Mouse (Mus musculus): Measurements from ENCODE around the gene Lgals7. TPM values are rescaled to one million over a fixed set of nuclear protein-coding genes. Genes with fewer than 3 reads are reported as not detected.
"Not testable (repeated sequence)": the region's sequence is repeated elsewhere in the genome, so short reads cannot be mapped to it uniquely, and the experiment has no call there.

Gene Lgals7
- polyA plus RNA-seq, 1 experiment from 2014 or later = 1.5 TPM

DNA sequence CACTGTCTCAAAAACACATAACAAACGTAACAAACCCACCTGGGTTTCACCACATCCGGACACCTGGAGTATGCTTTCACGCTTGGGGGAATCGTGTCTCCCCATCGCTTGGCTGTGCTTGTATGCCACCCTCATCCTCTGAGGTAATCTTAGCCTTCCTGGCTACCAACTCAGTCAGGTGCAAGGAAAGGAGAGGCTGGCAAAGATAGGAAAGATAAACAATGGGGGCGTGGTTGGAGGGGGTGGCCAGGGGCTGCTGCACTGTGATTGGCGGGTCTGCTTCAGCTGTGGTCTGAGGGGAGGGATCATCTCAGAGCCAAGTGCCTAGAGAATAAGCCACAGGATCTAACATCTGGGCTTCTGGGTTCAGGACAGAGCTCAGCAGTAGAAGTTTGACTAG lies 16.0 kb downstream of the Lgals7 start:
- whole genome bisulfite sequencing = 66% methylated on average over 7 of the region's 7 CpGs
- Histone ChIP-seq H3K9ac (no peak overlapping the region), H3K4me1 (0 out of 2 replicates have a peak, but pooled peaks cover 3% of the 10 kb centered on the region), H3K27ac (replicated peaks) (no peak overlapping the region), H3K9me3 (no peaks in the 10 kb centered on the region), H3K36me3 (no peaks in the 10 kb centered on the region), H3K4me2 (no peak overlapping the region), H3K27me3 (replicated peaks) (peaks cover 6% of the 10 kb centered on the region; the same call in 1 of the 2 replicates), H3K4me3 (no peak overlapping the region)
- ATAC-seq (ENCODE audit: extremely low read depth, insufficient number of reproducible peaks, low FRiP score, low TSS enrichment) = no peak

DNA sequence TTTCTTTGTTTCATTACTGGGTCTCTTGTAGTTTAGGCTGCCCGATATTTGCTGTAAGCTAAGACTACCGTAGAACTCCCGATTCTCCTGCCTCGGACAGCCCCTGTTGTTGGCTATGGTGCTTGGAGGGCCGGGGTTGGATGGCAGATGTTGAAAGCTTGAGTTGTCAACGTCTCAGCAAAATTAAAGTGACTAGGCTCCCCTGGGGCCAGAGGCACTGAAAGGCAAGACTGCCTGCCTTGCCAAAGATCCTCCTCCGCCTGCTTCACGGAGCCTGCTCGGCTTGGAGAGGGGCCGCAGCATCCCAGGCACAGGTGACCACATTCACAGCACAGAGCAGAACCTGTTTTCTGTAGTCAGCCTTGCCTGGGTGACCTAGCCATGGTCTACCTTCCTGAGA lies 16.9 kb downstream of the Lgals7 start:
- ATAC-seq (ENCODE audit: extremely low read depth, insufficient number of reproducible peaks, low FRiP score, low TSS enrichment) = no peak
- 67% methylated on average over 10 of the region's 10 CpGs for WGBS
- Histone ChIP-seq H3K4me2 (no peak overlapping the region), H3K9ac (no peak overlapping the region), H3K4me1 (0 out of 2 replicates have a peak, but pooled peaks cover 3% of the 10 kb centered on the region), H3K36me3 (no peaks in the 10 kb centered on the region), H3K27ac (replicated peaks) (no peak overlapping the region), H3K9me3 (no peaks in the 10 kb centered on the region), H3K27me3 (replicated peaks) (peaks cover 7% of the 10 kb centered on the region; the same call in 1 of the 2 replicates), H3K4me3 (no peak overlapping the region)

DNA sequence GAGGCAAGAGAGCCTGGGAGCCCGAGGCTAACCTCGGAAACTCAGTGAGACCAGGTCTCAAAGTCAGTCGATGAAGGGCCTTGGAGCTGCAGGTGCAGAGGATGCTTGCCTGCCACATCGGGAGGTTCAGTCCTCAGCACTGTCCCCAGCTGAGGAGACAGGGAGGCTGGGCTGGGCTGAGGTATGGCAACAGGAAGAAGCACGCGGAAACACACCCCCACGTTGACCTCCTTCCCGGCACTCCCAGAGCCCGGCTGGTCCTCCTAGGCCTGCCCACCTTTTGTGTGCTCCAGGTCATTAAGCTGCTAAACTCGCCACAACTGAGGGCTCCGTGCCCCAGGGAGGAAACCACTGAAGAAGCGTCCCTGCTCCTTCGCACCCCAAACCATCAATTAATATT lies 17.5 kb downstream of the Lgals7 start, which contains the start of gene Capn12:
Gene Capn12 (plus strand): TSS at position 224 of the 400 bp plus-strand sequence.
- Histone ChIP-seq H3K4me1 (no peaks in the 10 kb centered on the region), H3K9me3 (no peaks in the 10 kb centered on the region), H3K36me3 (no peaks in the 10 kb centered on the region), H3K27ac (replicated peaks) (no peak within 1 kb of the TSS), H3K9ac (no peak within 1 kb of the TSS), H3K4me2 (no peak within 1 kb of the TSS), H3K27me3 (replicated peaks) (peaks cover 14% of the 10 kb centered on the region), H3K4me3 (no peak within 1 kb of the TSS)
- no peak for ATAC-seq (ENCODE audit: extremely low read depth, insufficient number of reproducible peaks, low FRiP score, low TSS enrichment)
- WGBS = 46% methylated on average over 13 of the region's 13 CpGs

DNA sequence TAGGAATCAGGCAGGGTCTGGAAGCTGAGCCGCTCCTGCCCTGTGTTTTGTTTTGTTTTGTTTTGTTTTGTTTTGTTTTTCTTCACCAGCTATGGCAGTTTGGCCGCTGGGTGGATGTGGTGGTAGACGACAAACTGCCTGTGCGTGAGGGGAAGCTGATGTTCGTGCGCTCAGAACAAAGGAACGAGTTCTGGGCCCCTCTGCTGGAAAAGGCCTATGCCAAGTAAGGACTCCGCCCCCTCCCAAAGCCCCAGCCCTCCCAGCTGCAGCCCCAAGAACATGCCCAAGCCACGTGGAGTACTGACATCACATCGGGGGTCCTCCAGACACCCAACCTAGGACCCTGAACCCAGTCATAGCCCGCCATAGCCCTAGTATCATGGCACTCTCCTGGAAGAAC lies 19.4 kb downstream of the Lgals7 start:
- Histone ChIP-seq H3K36me3 (no peaks in the 10 kb centered on the region), H3K9ac (no peak overlapping the region), H3K4me2 (no peak overlapping the region), H3K27ac (replicated peaks) (no peak overlapping the region), H3K4me3 (no peak overlapping the region), H3K4me1 (peaks cover under 1% of the 10 kb centered on the region; the same call in 1 of the 2 replicates), H3K27me3 (replicated peaks) (peaks cover 32% of the 10 kb centered on the region), H3K9me3 (no peaks in the 10 kb centered on the region)
- 71% methylated on average over 11 of the region's 11 CpGs for WGBS
- ATAC-seq (ENCODE audit: extremely low read depth, insufficient number of reproducible peaks, low FRiP score, low TSS enrichment) = no peak

DNA sequence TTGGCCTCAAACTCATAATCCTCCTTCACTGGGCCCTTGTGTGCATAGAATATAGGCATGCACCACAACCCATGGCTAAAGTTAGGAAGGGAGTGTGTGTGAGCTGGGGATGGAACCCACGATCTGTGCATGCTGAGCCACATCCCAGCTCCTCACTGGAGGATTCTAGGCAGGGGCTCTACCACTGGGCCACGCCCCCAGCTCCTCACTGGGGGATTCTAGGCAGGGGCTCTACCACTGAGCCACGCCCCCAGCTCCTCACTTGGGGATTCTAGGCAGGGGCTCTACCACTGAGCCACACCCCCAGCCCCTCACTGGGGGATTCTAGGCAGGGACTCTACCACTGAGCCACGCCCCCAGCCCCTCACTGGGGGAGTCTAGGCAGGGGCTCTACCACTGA lies 20.1 kb downstream of the Lgals7 start:
- peaks cover 39% of the 10 kb centered on the region for H3K27me3 ChIP-seq (replicated peaks)
- H3K9me3 ChIP-seq; ATAC-seq (ENCODE audit: extremely low read depth, insufficient number of reproducible peaks, low FRiP score, low TSS enrichment); H3K4me1 ChIP-seq; H3K4me3 ChIP-seq; H3K9ac ChIP-seq; H3K36me3 ChIP-seq; H3K27ac ChIP-seq (replicated peaks); H3K4me2 ChIP-seq: not testable (repeated sequence)
- 87% methylated on average over 4 of the region's 4 CpGs for WGBS

DNA sequence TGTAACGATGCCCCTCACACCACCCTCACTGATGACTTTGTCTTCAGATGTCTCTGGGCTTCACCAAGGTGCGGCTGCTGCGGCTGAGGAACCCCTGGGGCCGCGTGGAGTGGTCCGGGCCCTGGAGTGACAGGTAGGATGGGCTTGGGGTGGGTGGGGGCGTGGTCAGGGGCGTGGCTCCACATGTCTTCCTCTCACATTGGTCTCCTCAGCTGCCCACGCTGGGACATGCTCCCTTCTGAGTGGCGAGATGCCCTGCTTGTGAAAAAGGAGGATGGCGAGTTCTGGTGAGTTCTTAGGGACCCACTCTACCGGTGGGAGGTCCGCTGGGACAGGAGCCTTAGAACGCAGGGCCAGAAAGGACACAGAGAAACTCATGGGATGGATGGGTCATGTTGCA lies 22.8 kb downstream of the Lgals7 start:
- Histone ChIP-seq H3K9me3 (no peaks in the 10 kb centered on the region), H3K4me1 (peaks cover 21% of the 10 kb centered on the region), H3K27me3 (replicated peaks) (peaks cover 52% of the 10 kb centered on the region), H3K27ac (replicated peaks) (no peak overlapping the region), H3K36me3 (peaks cover 13% of the 10 kb centered on the region), H3K9ac (no peak overlapping the region), H3K4me2 (no peak overlapping the region), H3K4me3 (no peak overlapping the region)
- no peak for ATAC-seq (ENCODE audit: extremely low read depth, insufficient number of reproducible peaks, low FRiP score, low TSS enrichment)
- WGBS = 14% methylated on average over 14 of the region's 14 CpGs

DNA sequence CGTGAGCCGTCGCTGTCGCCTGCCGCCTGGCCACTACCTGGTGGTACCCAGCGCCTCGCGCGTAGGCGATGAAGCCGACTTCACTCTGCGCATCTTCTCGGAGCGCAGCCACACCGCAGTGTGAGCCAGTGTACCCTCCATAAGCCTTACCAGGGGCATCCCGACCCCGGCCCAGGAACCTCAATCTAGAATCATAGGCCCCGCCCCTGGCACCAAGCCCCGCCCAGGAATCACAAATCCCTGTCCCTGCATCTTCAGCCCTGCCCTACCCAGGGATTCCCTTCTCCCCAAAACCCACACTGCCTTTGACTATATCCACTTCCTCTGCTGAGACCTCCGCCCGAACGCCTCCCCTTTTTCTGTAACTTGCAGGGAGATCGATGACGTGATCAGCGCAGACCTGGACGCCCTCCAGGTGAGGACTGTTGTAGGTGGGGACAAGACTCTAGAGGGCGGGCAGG lies 25.1 kb downstream of the Lgals7 start:
- Histone ChIP-seq H3K27ac (replicated peaks) (no peak overlapping the region), H3K4me3 (peak overlapping the region; percentile 44), H3K9me3 (no peaks in the 10 kb centered on the region), H3K36me3 (peaks cover 34% of the 10 kb centered on the region), H3K4me1 (peaks cover 23% of the 10 kb centered on the region), H3K9ac (peak overlapping the region; percentile 72), H3K27me3 (replicated peaks) (peaks cover 50% of the 10 kb centered on the region), H3K4me2 (peak overlapping the region; percentile 68)
- no peak for ATAC-seq (ENCODE audit: extremely low read depth, insufficient number of reproducible peaks, low FRiP score, low TSS enrichment)
- 3% methylated on average over 27 of the region's 27 CpGs for WGBS

DNA sequence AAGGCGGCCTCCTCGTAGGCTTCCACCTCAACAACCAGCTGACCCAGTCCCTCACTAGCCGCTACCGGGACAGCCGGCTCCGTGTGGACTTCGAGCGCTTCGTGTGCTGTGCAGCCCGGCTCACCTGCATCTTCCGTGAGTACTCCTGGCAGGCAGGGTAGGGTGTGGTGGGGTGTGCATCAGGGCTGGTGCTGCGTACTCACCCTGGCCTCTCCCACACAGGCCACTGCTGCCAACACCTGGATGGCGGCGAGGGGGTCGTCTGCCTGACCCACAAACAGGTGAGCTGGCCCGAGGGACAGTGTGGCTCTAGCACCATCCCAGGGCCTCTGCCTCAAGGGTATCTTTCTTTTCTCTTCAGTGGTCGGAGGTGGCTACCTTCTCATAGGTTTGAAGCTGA lies 28.9 kb downstream of the Lgals7 start:
- Histone ChIP-seq H3K36me3 (peaks cover 73% of the 10 kb centered on the region), H3K9me3 (no peaks in the 10 kb centered on the region), H3K27me3 (replicated peaks) (peaks cover 28% of the 10 kb centered on the region), H3K4me2 (no peak overlapping the region), H3K9ac (no peak overlapping the region), H3K4me3 (no peak overlapping the region), H3K27ac (replicated peaks) (no peak overlapping the region), H3K4me1 (peaks cover 61% of the 10 kb centered on the region)
- ATAC-seq (ENCODE audit: extremely low read depth, insufficient number of reproducible peaks, low FRiP score, low TSS enrichment) = no peak
- 93% methylated on average over 17 of the region's 17 CpGs for WGBS

DNA sequence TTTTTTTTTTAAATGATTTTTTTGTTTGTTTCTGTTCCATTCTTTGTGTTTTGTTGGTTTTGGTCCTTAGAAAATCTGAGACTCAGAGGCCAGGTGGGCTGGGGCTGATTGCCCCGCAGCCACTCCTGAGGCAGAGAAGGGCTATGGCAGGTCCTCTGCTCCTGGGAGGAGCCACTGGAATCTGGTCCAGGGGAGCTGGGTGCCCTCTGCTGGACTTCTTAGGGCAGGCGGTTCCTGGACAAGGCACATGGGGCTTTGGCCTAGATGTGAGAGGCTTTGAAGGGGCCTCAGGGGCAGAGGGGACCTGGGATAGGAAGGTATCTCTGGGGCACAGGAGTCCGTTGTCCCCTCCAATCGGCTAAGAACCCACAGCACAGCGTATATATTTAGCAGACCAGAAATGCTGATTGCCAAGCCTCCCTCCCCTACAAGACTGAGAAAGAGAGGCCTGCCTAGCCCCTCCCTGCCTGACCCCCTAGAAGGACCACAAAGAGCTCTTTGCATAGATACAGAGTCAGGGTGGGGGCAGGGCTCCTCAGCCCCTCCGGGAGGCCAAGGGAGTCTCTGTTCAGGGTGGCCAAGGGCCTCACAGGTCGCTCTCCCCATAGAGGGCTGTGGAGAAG lies 30.1 kb downstream of the Lgals7 start:
- ATAC-seq (ENCODE audit: extremely low read depth, insufficient number of reproducible peaks, low FRiP score, low TSS enrichment) = no peak
- H3K27ac ChIP-seq (replicated peaks) = peak overlapping the region; percentile 92
- peak overlapping the region; percentile 79; the same call in 1 of the 2 replicates for H3K9ac ChIP-seq
- H3K36me3 ChIP-seq = peaks cover 85% of the 10 kb centered on the region
- no peak overlapping the region for H3K4me3 ChIP-seq
- H3K27me3 ChIP-seq (replicated peaks) = peaks cover 16% of the 10 kb centered on the region
- no peaks in the 10 kb centered on the region for H3K9me3 ChIP-seq
- peaks cover 53% of the 10 kb centered on the region for H3K4me1 ChIP-seq
- WGBS = 25% methylated on average over 7 of the region's 7 CpGs
- H3K4me2 ChIP-seq = no peak overlapping the region

DNA sequence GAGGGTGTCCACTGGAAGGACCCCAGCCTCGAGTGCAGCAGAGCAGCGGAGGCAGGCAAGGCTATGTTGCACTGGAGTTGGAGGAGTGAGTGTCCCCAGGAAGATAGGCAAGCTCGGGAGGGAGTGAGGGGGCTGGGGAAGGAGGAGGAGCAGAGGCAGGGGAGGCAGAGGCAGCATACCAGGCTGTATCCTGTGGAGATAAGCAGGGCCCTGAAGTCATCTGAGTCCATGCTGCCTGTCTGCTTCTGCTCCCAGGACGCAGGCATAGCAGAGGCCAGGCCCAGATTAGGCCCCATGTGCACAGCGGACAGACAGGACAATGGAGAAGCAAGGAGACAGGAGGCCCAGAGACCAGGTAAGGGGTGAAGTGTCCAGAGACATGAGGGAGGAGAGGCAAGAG lies 31.3 kb downstream of the Lgals7 start:
- H3K4me3 ChIP-seq = peak overlapping the region; percentile 36
- H3K4me2 ChIP-seq = peak overlapping the region; percentile 58
- 13% methylated on average over 5 of the region's 5 CpGs for WGBS
- H3K9ac ChIP-seq = peak overlapping the region; percentile 79
- H3K9me3 ChIP-seq = no peaks in the 10 kb centered on the region
- H3K36me3 ChIP-seq = peaks cover 96% of the 10 kb centered on the region
- peaks cover 5% of the 10 kb centered on the region; the same call in 1 of the 2 replicates for H3K27me3 ChIP-seq (replicated peaks)
- peak; percentile 32; the same call in 1 of the 2 replicates for ATAC-seq (ENCODE audit: extremely low read depth, insufficient number of reproducible peaks, low FRiP score, low TSS enrichment)
- peaks cover 41% of the 10 kb centered on the region for H3K4me1 ChIP-seq
- H3K27ac ChIP-seq (replicated peaks) = peak overlapping the region; percentile 92

DNA sequence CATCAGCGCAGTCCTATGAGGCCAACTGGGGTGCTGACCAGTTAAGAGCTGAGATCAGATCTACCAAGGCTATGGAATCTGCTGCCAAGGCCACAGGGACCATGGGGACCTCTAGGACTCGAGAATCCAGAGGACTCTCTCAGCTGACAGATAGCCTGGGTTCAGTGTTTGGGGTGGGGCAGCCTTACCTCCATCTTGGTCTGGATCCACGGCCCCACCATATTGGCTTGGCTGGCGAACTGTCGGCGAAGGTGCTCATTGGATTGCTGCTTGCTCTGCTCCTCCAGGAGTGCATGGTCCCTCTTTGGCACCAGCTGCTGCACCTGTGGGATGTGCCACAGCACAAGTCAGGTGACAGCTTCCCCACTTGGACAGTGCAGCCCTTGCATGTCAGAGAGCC lies 34.0 kb downstream of the Lgals7 start:
- H3K27ac ChIP-seq (replicated peaks) = no peak overlapping the region
- peaks cover 59% of the 10 kb centered on the region for H3K4me1 ChIP-seq
- H3K9ac ChIP-seq = no peak overlapping the region
- H3K4me2 ChIP-seq = no peak overlapping the region
- 88% methylated on average over 6 of the region's 6 CpGs for WGBS
- peaks cover 99% of the 10 kb centered on the region for H3K36me3 ChIP-seq
- ATAC-seq (ENCODE audit: extremely low read depth, insufficient number of reproducible peaks, low FRiP score, low TSS enrichment) = no peak
- H3K4me3 ChIP-seq = no peak overlapping the region
- H3K9me3 ChIP-seq = no peaks in the 10 kb centered on the region
- H3K27me3 ChIP-seq (replicated peaks) = no peaks in the 10 kb centered on the region

DNA sequence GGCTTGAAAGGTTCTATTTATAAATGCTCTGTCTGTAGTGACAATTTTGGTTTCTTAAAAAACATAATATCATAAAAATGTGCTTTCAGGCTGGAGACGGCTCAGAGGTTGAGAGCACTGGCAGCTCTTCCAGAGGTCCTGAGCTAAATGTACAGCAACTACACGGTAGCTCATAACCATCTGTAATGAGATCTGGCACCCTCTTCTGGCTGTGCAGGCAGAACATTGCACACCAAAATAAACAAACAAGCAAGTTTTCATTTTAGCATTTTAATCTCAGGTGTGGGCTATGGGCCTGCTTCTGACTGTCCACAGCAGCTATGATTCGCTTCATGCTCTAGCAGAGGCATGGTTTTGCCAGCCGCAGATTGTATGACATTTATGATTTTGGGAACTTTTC lies 36.3 kb downstream of the Lgals7 start:
- Histone ChIP-seq H3K36me3 (peaks cover 100% of the 10 kb centered on the region), H3K4me3 (no peak overlapping the region), H3K9me3 (no peaks in the 10 kb centered on the region), H3K27me3 (replicated peaks) (no peaks in the 10 kb centered on the region), H3K9ac (no peak overlapping the region), H3K27ac (replicated peaks) (no peak overlapping the region), H3K4me2 (no peak overlapping the region), H3K4me1 (peaks cover 64% of the 10 kb centered on the region)
- no peak for ATAC-seq (ENCODE audit: extremely low read depth, insufficient number of reproducible peaks, low FRiP score, low TSS enrichment)
- 80% methylated on average over 4 of the region's 4 CpGs for WGBS

Measured in heart, embryonic 13.5 days (tissue).